Mouse (Mus musculus) testis, adult 2 months (tissue): ENCODE results near the gene Prkcz. TPM values are rescaled to one million over a fixed set of nuclear protein-coding genes. Genes with fewer than 3 reads are reported as not detected.
A peak's percentile ranks its signal among the peaks of the same experiment; 100 is the strongest.

Experiments used
- H3K27ac ChIP-seq: fragments of 200-500 bp; 2 replicates; pipeline ENCODE4 v1.5.1; 2012; ENCODE audit warnings: low read depth, low read length; ENCODE audit not compliant: control insufficient read depth, insufficient read depth
- H3K27me3 ChIP-seq: fragments of 200-500 bp; 2 replicates; pipeline ENCODE4 v1.6.1; 2012; ENCODE audit warnings: mild to moderate bottlenecking, low read length, moderate library complexity; ENCODE audit not compliant: control insufficient read depth, insufficient read depth
- H3K36me3 ChIP-seq: fragments of 200-500 bp; 2 replicates; pipeline ENCODE4 v1.6.1; 2012; ENCODE audit warnings: mild to moderate bottlenecking, low read length; ENCODE audit not compliant: control insufficient read depth, insufficient read depth
- H3K4me1 ChIP-seq: fragments of 200-500 bp; 2 replicates; pipeline ENCODE4 v1.6.1; 2012; ENCODE audit warnings: low read length; ENCODE audit not compliant: control insufficient read depth, insufficient read depth
- H3K4me3 ChIP-seq: fragments of 200-500 bp; 2 replicates; pipeline ENCODE4 v1.5.1; 2012; ENCODE audit warnings: low read depth, mild to moderate bottlenecking, low read length, moderate library complexity, mixed read lengths; ENCODE audit not compliant: control insufficient read depth
- CTCF ChIP-seq: fragments of 200-500 bp; IDR thresholded peaks from 2 replicates; pipeline ENCODE4 v1.5.1; 2012; ENCODE audit warnings: low read depth, mild to moderate bottlenecking, inconsistent platforms, low read length, moderate library complexity; ENCODE audit not compliant: control insufficient read depth, insufficient read depth, insufficient replicate concordance
- POLR2A ChIP-seq: fragments of 200-500 bp; IDR thresholded peaks from 2 replicates; pipeline ENCODE4 v1.6.1; 2012; ENCODE audit warnings: low read depth, mild to moderate bottlenecking, inconsistent platforms, low read length, moderate library complexity; ENCODE audit not compliant: control insufficient read depth
- polyA plus RNA-seq: library from polyadenylated mRNA; depleted of rRNA; stranded (reverse); fragments of >200 nt; gene quantifications from 2 replicates; pipeline ENCODE4 v1.2.3, GENCODE M21; 2012

Prkcz gene
- polyA plus RNA-seq, 1 experiment, result 16.5 TPM

DNA sequence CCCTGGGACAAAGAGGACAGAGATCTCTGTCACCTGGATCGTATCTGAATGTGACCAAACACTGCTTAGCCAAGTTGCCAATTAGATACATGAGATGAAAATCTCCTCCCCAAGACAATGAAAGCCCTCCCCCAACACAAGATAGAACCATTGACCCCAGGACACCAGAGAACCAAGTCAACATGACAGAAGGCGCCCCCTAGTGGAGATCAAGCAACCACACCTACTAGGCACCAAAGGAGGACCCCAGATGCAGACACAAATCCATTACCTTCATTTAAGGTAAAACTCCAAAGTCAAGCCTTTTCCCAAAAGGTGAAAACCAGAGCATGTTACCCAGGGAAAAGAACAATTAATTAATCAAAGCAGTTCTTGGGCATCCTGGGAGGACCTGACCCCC, 3.6 kb downstream of the Prkcz start:
- TF ChIP-seq POLR2A (no peak), CTCF (peak; percentile 23; the same call in 1 of the 2 replicates)

GRCm38 (mm10) chr4:155356354-155356753, 4.8 kb downstream of the Prkcz start:
- TF ChIP-seq CTCF (no peak), POLR2A (no peak)
- peaks cover 15% of the 10 kb centered on the region for H3K4me1 ChIP-seq
- no peak overlapping the region for H3K27ac ChIP-seq
- H3K4me3 ChIP-seq, result no peak overlapping the region
- no peaks in the 10 kb centered on the region for H3K27me3 ChIP-seq
- no peaks in the 10 kb centered on the region for H3K36me3 ChIP-seq

More for the DNA sequence above, 3.6 kb downstream of the Prkcz start:
- H3K27ac ChIP-seq, result no peak overlapping the region
- peaks cover 24% of the 10 kb centered on the region for H3K4me1 ChIP-seq
- H3K27me3 ChIP-seq, result no peaks in the 10 kb centered on the region
- H3K36me3 ChIP-seq, result no peaks in the 10 kb centered on the region
- no peak overlapping the region for H3K4me3 ChIP-seq

- H3K36me3 ChIP-seq, result no peaks in the 10 kb centered on the region
- no peak overlapping the region for H3K4me3 ChIP-seq
- H3K27ac ChIP-seq, result no peak overlapping the region
- no peaks in the 10 kb centered on the region for H3K27me3 ChIP-seq
- TF ChIP-seq POLR2A, result no peak
- TF ChIP-seq CTCF, result no peak
- H3K4me1 ChIP-seq, result peaks cover 2% of the 10 kb centered on the region
Observed at GRCm38 (mm10) chr4:155354546-155354945, 6.6 kb downstream of the Prkcz start.

- H3K27me3 ChIP-seq, result no peaks in the 10 kb centered on the region
- no peak for TF ChIP-seq POLR2A
- no peak for TF ChIP-seq CTCF
- no peaks in the 10 kb centered on the region for H3K4me1 ChIP-seq
- H3K4me3 ChIP-seq, result no peak overlapping the region
- no peak overlapping the region for H3K27ac ChIP-seq
- no peaks in the 10 kb centered on the region for H3K36me3 ChIP-seq
Observed at GRCm38 (mm10) chr4:155354035-155354434, 7.1 kb downstream of the Prkcz start.

GRCm38 (mm10) chr4:155352581-155352980, 8.6 kb downstream of the Prkcz start:
- no peaks in the 10 kb centered on the region for H3K27me3 ChIP-seq
- no peaks in the 10 kb centered on the region for H3K4me1 ChIP-seq
- H3K27ac ChIP-seq, result no peak overlapping the region
- H3K36me3 ChIP-seq, result no peaks in the 10 kb centered on the region
- TF ChIP-seq POLR2A, result no peak
- TF ChIP-seq CTCF, result no peak
- no peak overlapping the region for H3K4me3 ChIP-seq

DNA sequence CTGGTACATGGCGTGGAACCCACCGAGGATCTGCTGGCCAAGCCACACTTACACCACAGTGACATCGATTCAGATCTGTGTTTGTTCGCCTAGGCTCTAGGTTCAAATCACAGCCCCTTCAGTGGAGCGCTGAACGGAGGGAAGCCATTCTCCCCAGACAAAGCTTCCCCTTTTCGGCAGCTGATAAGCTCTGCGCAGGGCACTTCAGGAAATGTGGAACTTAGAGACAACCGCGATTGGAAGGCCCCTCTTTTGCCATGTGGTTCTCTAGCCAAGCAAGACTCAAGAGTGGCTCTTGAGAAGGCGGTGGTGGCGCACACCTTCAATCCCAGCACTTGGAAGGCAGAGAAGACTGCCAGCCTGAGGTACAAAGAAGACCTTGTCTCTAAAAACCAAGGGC, 14.8 kb downstream of the Prkcz start:
- Histone ChIP-seq H3K27me3 (no peaks in the 10 kb centered on the region; the same call in none of the 2 replicates), H3K4me3 (no peak overlapping the region), H3K4me1 (peaks cover 11% of the 10 kb centered on the region), H3K27ac (no peak overlapping the region), H3K36me3 (no peaks in the 10 kb centered on the region)
- TF ChIP-seq POLR2A (no peak), CTCF (no peak)

GRCm38 (mm10) chr4:155345608-155345953, 15.6 kb downstream of the Prkcz start:
- Histone ChIP-seq H3K36me3 (no peaks in the 10 kb centered on the region), H3K27ac (no peak overlapping the region), H3K4me1 (peaks cover 11% of the 10 kb centered on the region), H3K27me3 (no peaks in the 10 kb centered on the region; the same call in none of the 2 replicates), H3K4me3 (peak overlapping the region; percentile 71)
- TF ChIP-seq CTCF, result no peak
- no peak for TF ChIP-seq POLR2A
